Mouse (Mus musculus): ENCODE measurements at regions not wholly inside any gene's neighbourhood (a gene's known extent, or its start where the extent isn't known, plus 50 kb on each side); places are given as distances from the start of the nearest gene placed in this dataset.

GRCm38 (mm10) chr14:62177509-62177908 is 114.9 kb upstream of the Rnaseh2b start:
- no peak for DNase-seq (ENCODE audit: low spot score in 2 of 2)

GRCm38 (mm10) chr14:62187360-62187759 is 105.0 kb upstream of the Rnaseh2b start:
- DNase-seq (ENCODE audit: low spot score in 2 of 2) = no peak

- no peak for DNase-seq (ENCODE audit: low spot score in 2 of 2)
Observed at GRCm38 (mm10) chr14:62188147-62188885, 104.1 kb upstream of the Rnaseh2b start.

GRCm38 (mm10) chr14:62191624-62192023 is 100.8 kb upstream of the Rnaseh2b start:
- no peak for DNase-seq (ENCODE audit: low spot score in 2 of 2)

GRCm38 (mm10) chr14:62192814-62193213 is 99.6 kb upstream of the Rnaseh2b start:
- DNase-seq (ENCODE audit: low spot score in 2 of 2) = no peak

- DNase-seq (ENCODE audit: low spot score in 2 of 2) = no peak
Observed at GRCm38 (mm10) chr14:62193371-62193770, 99.0 kb upstream of the Rnaseh2b start.

- no peak for DNase-seq (ENCODE audit: low spot score in 2 of 2)
Observed at GRCm38 (mm10) chr14:62196776-62197175, 95.6 kb upstream of the Rnaseh2b start.

GRCm38 (mm10) chr14:62198476-62199190 is 93.8 kb upstream of the Rnaseh2b start:
- DNase-seq (ENCODE audit: low spot score in 2 of 2) = no peak

GRCm38 (mm10) chr14:62215071-62215470 is 77.3 kb upstream of the Rnaseh2b start:
- no peak for DNase-seq (ENCODE audit: low spot score in 2 of 2)

GRCm38 (mm10) chr14:62216995-62217394 is 75.4 kb upstream of the Rnaseh2b start:
- no peak for DNase-seq (ENCODE audit: low spot score in 2 of 2)

GRCm38 (mm10) chr14:62217971-62218370 is 74.4 kb upstream of the Rnaseh2b start:
- DNase-seq (ENCODE audit: low spot score in 2 of 2) = no peak

- no peak for DNase-seq (ENCODE audit: low spot score in 2 of 2)
Observed at GRCm38 (mm10) chr14:62218716-62219115, 73.7 kb upstream of the Rnaseh2b start.

GRCm38 (mm10) chr14:62220770-62221169 is 71.6 kb upstream of the Rnaseh2b start:
- no peak for DNase-seq (ENCODE audit: low spot score in 2 of 2)
